Mouse (Mus musculus) MEL (cell line): ENCODE results near the gene Cog7. TPM values are rescaled to one million over a fixed set of nuclear protein-coding genes. Genes with fewer than 3 reads are reported as not detected.

Experiments used
- DNase-seq: peaks from one replicate; pipeline ENCODE4 v3.0.0; 2011; ENCODE audit warnings: low read depth, low spot score
- H3K27ac ChIP-seq: 2 replicates; pipeline ENCODE4 v1.5.1; 2012; ENCODE audit warnings: low read depth, mild to moderate bottlenecking, control low read depth, low read length, moderate library complexity; ENCODE audit not compliant: control insufficient read depth
- H3K27me3 ChIP-seq, 2 experiments: fragments of 150-350 bp in 1 of 2; sonication (generic) in 1 of 2; 2 replicates each; pipeline ENCODE4 v1.6.1; 2012; ENCODE audit warnings: low read length in 2 of 2, mild to moderate bottlenecking in 2 of 2, improper control_type of control experiment in 1 of 2, moderate library complexity in 1 of 2; ENCODE audit not compliant: insufficient read depth in 2 of 2, control insufficient read depth in 1 of 2
- H3K36me3 ChIP-seq, 2 experiments: 2 replicates each; pipeline ENCODE4 v1.6.1; 2012 to 2014; ENCODE audit warnings: low read length in 2 of 2, improper control_type of control experiment in 1 of 2, inconsistent platforms in 1 of 2, mild to moderate bottlenecking in 1 of 2; ENCODE audit not compliant: insufficient read depth in 2 of 2, control insufficient read depth in 1 of 2
- H3K4me1 ChIP-seq, 2 experiments: fragments of 150-350 bp in 1 of 2; sonication (generic) in 1 of 2; 2 replicates each; pipeline ENCODE4 v1.6.1; 2012; ENCODE audit warnings: low read length in 2 of 2, improper control_type of control experiment in 1 of 2, mild to moderate bottlenecking in 1 of 2; ENCODE audit not compliant: insufficient read depth in 2 of 2, control insufficient read depth in 1 of 2
- H3K4me3 ChIP-seq, 2 experiments: fragments of 150-350 bp in 1 of 2; sonication (generic) in 1 of 2; 2 replicates each; pipeline ENCODE4 v1.5.1; 2012; ENCODE audit warnings: low read depth in 2 of 2, low read length in 2 of 2, mild to moderate bottlenecking in 2 of 2, moderate library complexity in 2 of 2, control low read depth in 1 of 2, improper control_type of control experiment in 1 of 2; ENCODE audit not compliant: control insufficient read depth in 1 of 2, insufficient read depth in 1 of 2
- H3K79me2 ChIP-seq: 2 replicates; pipeline ENCODE4 v1.6.1; 2012; ENCODE audit warnings: mild to moderate bottlenecking, low read length, moderate library complexity; ENCODE audit not compliant: control insufficient read depth, poor library complexity, insufficient read depth
- H3K9ac ChIP-seq: 2 replicates; pipeline ENCODE4 v1.6.1; 2012; ENCODE audit warnings: low read depth, mild to moderate bottlenecking, control low read depth, low read length, moderate library complexity; ENCODE audit not compliant: control insufficient read depth, poor library complexity, severe bottlenecking
- H3K9me3 ChIP-seq: fragments of 150-350 bp; sonication (generic); replicated peaks from 2 replicates; pipeline ENCODE4 v1.6.1; 2012; ENCODE audit warnings: mild to moderate bottlenecking, low read length, improper control_type of control experiment, moderate library complexity; ENCODE audit not compliant: insufficient read depth
- CHD2 ChIP-seq: IDR thresholded peaks from 2 replicates; pipeline ENCODE4 v1.6.1; 2011; ENCODE audit warnings: low read length, improper control_type of control experiment
- E2F4 ChIP-seq: IDR thresholded peaks from 2 replicates; pipeline ENCODE4 v1.6.1; 2011; ENCODE audit warnings: low read depth, low read length, improper control_type of control experiment, borderline replicate concordance
- ETS1 ChIP-seq: IDR thresholded peaks from 2 replicates; pipeline ENCODE4 v1.6.1; 2012; ENCODE audit warnings: low read depth, mild to moderate bottlenecking, inconsistent platforms, low read length, improper control_type of control experiment, moderate library complexity
- GABPA ChIP-seq: IDR thresholded peaks from 2 replicates; pipeline ENCODE4 v1.6.1; 2012; ENCODE audit warnings: low read depth, mild to moderate bottlenecking, inconsistent platforms, low read length, improper control_type of control experiment, moderate library complexity
- GATA1 ChIP-seq: IDR thresholded peaks from 2 replicates; pipeline ENCODE4 v1.6.1; 2011; ENCODE audit warnings: low read depth, low read length, improper control_type of control experiment
- MAX ChIP-seq: IDR thresholded peaks from 2 replicates; pipeline ENCODE4 v1.6.1; 2011; ENCODE audit warnings: low read length, improper control_type of control experiment
- MYB ChIP-seq: IDR thresholded peaks from 2 replicates; pipeline ENCODE4 v1.6.1; 2011; ENCODE audit warnings: mild to moderate bottlenecking, low read depth, low read length, improper control_type of control experiment
- POLR2AphosphoS5 ChIP-seq: IDR thresholded peaks from 2 replicates; pipeline ENCODE4 v1.6.1; 2012; ENCODE audit warnings: low read depth, borderline replicate concordance, mild to moderate bottlenecking, inconsistent platforms, low read length, moderate library complexity, mixed read lengths
- TAL1 ChIP-seq: IDR thresholded peaks from 2 replicates; pipeline ENCODE4 v1.6.1; 2012; ENCODE audit warnings: mild to moderate bottlenecking, inconsistent platforms, low read length, moderate library complexity, mixed read lengths
- TCF12 ChIP-seq: IDR thresholded peaks from 2 replicates; pipeline ENCODE4 v1.6.1; 2014; ENCODE audit warnings: low read depth, mild to moderate bottlenecking, inconsistent platforms, low read length, improper control_type of control experiment, moderate library complexity
- USF2 ChIP-seq, 2 experiments: IDR thresholded peaks; 2 replicates each; pipeline ENCODE4 v1.6.1; 2011 to 2012; ENCODE audit warnings: improper control_type of control experiment in 2 of 2, low read length in 2 of 2, borderline replicate concordance in 1 of 2, inconsistent platforms in 1 of 2, low read depth in 1 of 2, mild to moderate bottlenecking in 1 of 2; ENCODE audit not compliant: insufficient read depth in 1 of 2
- ZC3H11A ChIP-seq: IDR thresholded peaks from 2 replicates; pipeline ENCODE4 v1.6.1; 2012; ENCODE audit warnings: low read depth, mild to moderate bottlenecking, inconsistent platforms, low read length, improper control_type of control experiment
- ZKSCAN1 ChIP-seq: IDR thresholded peaks from 2 replicates; pipeline ENCODE4 v1.6.1; 2012; ENCODE audit warnings: low read depth, mild to moderate bottlenecking, inconsistent platforms, low read length, improper control_type of control experiment, moderate library complexity
- polyA plus RNA-seq, 2 experiments: library from polyadenylated mRNA; stranded (reverse) in 1 of 2; unstranded in 1 of 2; fragments of >175 nt in 1 of 2; fragments of >200 nt in 1 of 2; gene quantifications; 2 replicates each; pipeline versions ENCODE4 v1.2.1 to v1.2.4; 2012; ENCODE audit warnings: low replicate concordance in 2 of 2, low read depth in 1 of 2; ENCODE audit not compliant: insufficient read length in 2 of 2, insufficient read depth in 1 of 2, missing spikeins in 1 of 2
- total RNA-seq: library from RNA; depleted of rRNA; stranded (reverse); fragments of 300-350 nt; gene quantifications from 2 replicates; pipeline ENCODE4 v1.2.3, GENCODE M21; 2012

The Cog7 gene
- total and polyA plus RNA-seq, 3 experiments = 17.1 to 21.2 TPM; not detected in 1

DNA sequence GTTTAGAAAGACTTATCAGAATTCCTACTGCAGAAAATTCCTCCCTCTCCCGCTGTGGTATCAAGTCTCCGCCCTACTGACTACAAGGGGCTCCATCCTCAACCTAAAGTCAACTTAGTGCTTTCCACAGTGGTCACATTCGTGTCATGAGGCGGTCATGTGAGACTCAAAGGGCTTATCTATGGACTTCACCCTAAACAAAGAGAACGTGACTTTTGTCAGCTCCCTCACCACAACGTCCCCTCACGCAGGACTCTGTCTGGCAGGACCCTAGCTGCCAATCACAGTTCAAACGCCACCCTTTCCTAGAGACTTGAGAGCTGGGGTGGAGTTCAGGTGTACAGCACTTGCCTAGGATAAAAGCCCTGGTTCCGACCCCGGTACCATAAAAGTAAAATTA is 31.4 kb upstream of the Cog7 start:
- no peak overlapping the region for H3K9ac ChIP-seq
- peaks cover 22% of the 10 kb centered on the region for H3K79me2 ChIP-seq
- TF ChIP-seq MAX (no peak), POLR2AphosphoS5 (no peak), USF2 (IDR thresholded peaks at IDR 0.05; ENCODE audit: borderline replicate concordance in 1 of 2, insufficient read depth in 1 of 2, low read depth in 1 of 2, low read length in 2 of 2) (no peak), GABPA (no peak), ZC3H11A (no peak), GATA1 (no peak), TCF12 (no peak)
- H3K27ac ChIP-seq = no peak overlapping the region
- no peaks in the 10 kb centered on the region for H3K27me3 ChIP-seq
- DNase-seq = no peak
- no peaks in the 10 kb centered on the region for H3K9me3 ChIP-seq
- H3K4me3 ChIP-seq = no peak overlapping the region
- peaks cover 8 to 19% of the 10 kb centered on the region in 2 experiments for H3K4me1 ChIP-seq
- H3K36me3 ChIP-seq = peaks cover 1 to 13% of the 10 kb centered on the region in 2 experiments

DNA sequence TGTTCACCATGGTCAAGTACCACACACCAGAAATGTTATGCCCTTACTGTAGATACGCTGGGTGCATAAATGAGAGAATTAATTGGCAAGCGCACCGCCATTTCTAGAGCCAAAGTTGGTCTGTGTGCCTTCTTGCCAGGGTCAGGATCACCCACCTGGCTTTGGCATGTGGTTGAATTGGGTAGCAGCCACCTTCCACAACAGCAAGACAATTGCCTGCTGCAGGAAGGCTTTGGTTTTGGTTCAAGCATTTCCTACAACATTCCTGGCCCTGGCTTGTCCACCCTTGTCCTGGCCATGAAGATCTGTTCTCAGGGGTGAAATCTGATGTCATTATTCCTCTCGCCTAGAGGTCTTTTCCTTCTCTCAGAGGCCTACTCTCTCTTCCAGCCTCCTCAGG is 30.9 kb upstream of the Cog7 start:
- H3K79me2 ChIP-seq = peaks cover 20% of the 10 kb centered on the region
- no peaks in the 10 kb centered on the region for H3K9me3 ChIP-seq

DNA sequence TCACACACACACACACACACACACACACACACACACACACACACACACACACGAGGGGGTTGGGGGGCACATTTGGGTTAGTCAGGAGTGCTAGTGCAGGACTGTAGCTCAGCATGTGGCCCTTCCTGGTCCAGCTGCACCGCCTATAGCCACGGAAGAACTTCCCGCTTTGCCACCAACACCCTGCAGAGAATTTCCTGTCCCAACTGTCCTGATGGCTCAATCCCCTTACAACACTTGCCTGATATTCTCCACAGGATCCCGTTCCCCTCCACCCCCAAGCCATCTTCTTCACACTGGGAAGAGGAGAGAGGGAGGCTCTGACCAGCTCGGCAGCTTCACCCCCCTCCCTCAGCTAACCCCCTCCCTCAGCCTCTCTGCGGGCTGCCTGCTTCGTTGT is 18.9 kb upstream of the Cog7 start:
- Histone ChIP-seq H3K9me3 (no peaks in the 10 kb centered on the region), H3K79me2 (no peaks in the 10 kb centered on the region), H3K9ac (no peak overlapping the region), H3K27me3 (no peaks in the 10 kb centered on the region), H3K4me1 (no peaks in the 10 kb centered on the region), H3K4me3 (no peak overlapping the region), H3K27ac (no peak overlapping the region), H3K36me3 (peaks cover 0 to 10% of the 10 kb centered on the region in 2 experiments; a peak in 2 of 4 replicates)
- DNase-seq = no peak
- no peak for TF ChIP-seq MAX
- TF ChIP-seq E2F4 = no peak
- no peak for TF ChIP-seq GATA1
- TF ChIP-seq TCF12 = no peak
- no peak for TF ChIP-seq ETS1
- TF ChIP-seq MYB = no peak

More for the DNA sequence above, 30.9 kb upstream of the Cog7 start:
- no peak for DNase-seq
- Histone ChIP-seq H3K9ac (no peak overlapping the region), H3K27me3 (no peaks in the 10 kb centered on the region), H3K4me1 (peaks cover 6 to 14% of the 10 kb centered on the region in 2 experiments), H3K4me3 (no peak overlapping the region), H3K36me3 (peaks cover 1 to 9% of the 10 kb centered on the region in 2 experiments; a peak in 3 of 4 replicates), H3K27ac (no peak overlapping the region)
- TF ChIP-seq E2F4 (no peak), TAL1 (no peak), ZKSCAN1 (no peak), MYB (no peak), CHD2 (no peak)
